ENCODE assay signal across 8 mouse cellular contexts in the genomic region with DNA sequence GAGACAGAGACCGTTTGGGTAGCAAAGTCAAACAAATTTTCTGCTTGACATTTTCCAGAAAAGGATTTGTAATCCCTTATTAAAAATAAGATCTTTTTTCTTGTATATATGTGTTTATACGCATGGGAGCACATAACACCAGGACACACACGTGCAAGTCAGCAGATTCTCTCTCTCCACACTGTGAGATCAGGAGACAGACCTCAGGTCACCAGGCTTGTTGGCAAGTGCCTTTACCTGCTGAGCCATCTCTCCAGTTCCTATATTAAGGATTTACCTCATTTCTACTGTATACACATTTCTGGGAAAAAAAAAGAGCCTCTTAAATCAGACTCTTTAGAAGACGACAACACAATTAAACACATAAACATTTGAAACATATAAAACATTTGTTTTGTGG.
"Had no signal": no experiment of that assay in that cellular context is flagged by ENCODE, and none has a peak within 500 bp of the region (broad histone marks: within the 10 kb centered on the region; RNA-seq: fewer than 3 reads in every experiment).

No protein-coding gene starts in this region.

- ATAC-seq: lung, postnatal 0 days; midbrain, embryonic 15.5 days had no signal

- DNase-seq: kidney, adult 9 months; kidney, postnatal 4 days; lung, adult 2 months; right cerebral cortex, postnatal 14 days; thymus, adult 18-20 months; thymus, postnatal 14 days had no signal
